Mouse (Mus musculus) midbrain, embryonic 13.5 days (tissue): ENCODE measurements around the gene Pik3ca. TPM values are rescaled to one million over a fixed set of nuclear protein-coding genes. Genes with fewer than 3 reads are reported as not detected.
"Not testable (repeated sequence)": the region's sequence is repeated elsewhere in the genome, so short reads cannot be mapped to it uniquely, and the experiment has no call there.

ENCODE experiments used
- ATAC-seq: fragments of 200-750 bp; cut with Nextera tagmentation; 2 replicates; pipeline ENCODE4 v1.8.0; 2017; ENCODE audit warnings: mild to moderate bottlenecking, moderate TSS enrichment, moderate library complexity
- H3K27ac ChIP-seq: fragments of 300-500 bp; sonication (generic); 2 replicates; pipeline ENCODE4 v1.5.1; 2015; ENCODE audit warnings: inconsistent platforms, mild to moderate bottlenecking, moderate library complexity
- H3K27me3 ChIP-seq: fragments of 300-500 bp; sonication (generic); 2 replicates; pipeline ENCODE4 v1.6.1; 2015; ENCODE audit warnings: mild to moderate bottlenecking, inconsistent platforms
- H3K36me3 ChIP-seq: fragments of 300-500 bp; sonication (generic); 2 replicates; pipeline ENCODE4 v1.6.1; 2015; ENCODE audit warnings: mild to moderate bottlenecking, inconsistent platforms
- H3K4me1 ChIP-seq: fragments of 300-500 bp; sonication (generic); replicated peaks from 2 replicates; pipeline ENCODE4 v1.6.1; 2015; ENCODE audit warnings: inconsistent platforms
- H3K4me2 ChIP-seq: fragments of 300-500 bp; sonication (generic); replicated peaks from 2 replicates; pipeline ENCODE4 v1.6.1; 2015; ENCODE audit warnings: moderate library complexity, mild to moderate bottlenecking, inconsistent platforms
- H3K4me3 ChIP-seq: fragments of 300-500 bp; sonication (generic); replicated peaks from 2 replicates; pipeline ENCODE4 v1.5.1; 2015; ENCODE audit warnings: mild to moderate bottlenecking, inconsistent platforms
- H3K9ac ChIP-seq: fragments of 300-500 bp; sonication (generic); replicated peaks from 2 replicates; pipeline ENCODE4 v1.6.1; 2015; ENCODE audit warnings: mild to moderate bottlenecking, inconsistent platforms
- H3K9me3 ChIP-seq: fragments of 300-500 bp; sonication (generic); 2 replicates; pipeline ENCODE4 v1.6.1; 2016; ENCODE audit warnings: mild to moderate bottlenecking, inconsistent platforms
- WGBS: fragments of 180-500 bp; shearing (Covaris S2); methylation state at CpG from one replicate; pipeline ENCODE4 v1.1.7; 2015; 5-methylcytosine and 5-hydroxymethylcytosine counted together
- polyA plus RNA-seq: library from polyadenylated mRNA; unstranded; fragments of >200 nt; fragmentation: Nextera tagmentation; extraction: Ambion mirVana; gene quantifications from 2 replicates; pipeline ENCODE4 v1.2.1, GENCODE M21; 2015

Pik3ca gene
- polyA plus RNA-seq, 1 experiment from 2014 or later: 14.6 TPM

GRCm38 (mm10) chr3:32429351-32429750 lies 31.9 kb downstream of the Pik3ca start:
- not testable (repeated sequence) for H3K27ac ChIP-seq, H3K4me3 ChIP-seq, H3K9me3 ChIP-seq, H3K4me2 ChIP-seq, ATAC-seq, H3K27me3 ChIP-seq, H3K9ac ChIP-seq, H3K36me3 ChIP-seq, H3K4me1 ChIP-seq

DNA sequence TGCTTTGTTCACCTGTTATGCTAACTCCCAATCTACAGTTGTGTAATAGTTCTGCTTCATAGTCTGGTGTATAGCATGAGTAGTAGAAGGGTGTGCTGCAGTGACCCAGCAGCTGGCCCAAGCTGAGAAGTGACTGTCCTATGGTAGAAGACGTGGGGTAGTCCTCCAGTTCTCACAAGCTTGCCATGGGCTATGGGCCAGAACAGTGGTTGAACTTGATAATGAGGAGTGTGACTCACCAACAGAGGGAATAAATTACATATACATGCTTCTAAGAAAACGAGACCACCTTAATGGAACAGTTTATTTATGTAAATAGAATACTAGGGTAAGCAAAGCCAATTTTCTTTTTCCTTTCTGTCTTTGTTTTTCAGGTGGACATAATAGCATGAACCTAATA lies 32.9 kb downstream of the Pik3ca start:
- Histone ChIP-seq H3K4me2 (no peak overlapping the region), H3K27me3 (no peaks in the 10 kb centered on the region), H3K4me3 (no peak overlapping the region), H3K9me3 (no peaks in the 10 kb centered on the region), H3K36me3 (no peaks in the 10 kb centered on the region; the same call in 1 of the 2 replicates), H3K27ac (no peak overlapping the region), H3K9ac (no peak overlapping the region), H3K4me1 (no peaks in the 10 kb centered on the region)
- 86% methylated on average over 2 of the region's 2 CpGs for WGBS
- no peak for ATAC-seq

- H3K4me3 ChIP-seq: no peak overlapping the region
- WGBS: 88% methylated on average over 2 of the region's 2 CpGs
- no peak overlapping the region for H3K9ac ChIP-seq
- H3K4me1 ChIP-seq: no peaks in the 10 kb centered on the region
- peaks cover 20% of the 10 kb centered on the region for H3K36me3 ChIP-seq
- H3K27ac ChIP-seq: no peak overlapping the region
- no peaks in the 10 kb centered on the region for H3K27me3 ChIP-seq
- ATAC-seq: no peak
- no peaks in the 10 kb centered on the region for H3K9me3 ChIP-seq
- H3K4me2 ChIP-seq: no peak overlapping the region
Measured at GRCm38 (mm10) chr3:32434016-32434415, 36.5 kb downstream of the Pik3ca start.

DNA sequence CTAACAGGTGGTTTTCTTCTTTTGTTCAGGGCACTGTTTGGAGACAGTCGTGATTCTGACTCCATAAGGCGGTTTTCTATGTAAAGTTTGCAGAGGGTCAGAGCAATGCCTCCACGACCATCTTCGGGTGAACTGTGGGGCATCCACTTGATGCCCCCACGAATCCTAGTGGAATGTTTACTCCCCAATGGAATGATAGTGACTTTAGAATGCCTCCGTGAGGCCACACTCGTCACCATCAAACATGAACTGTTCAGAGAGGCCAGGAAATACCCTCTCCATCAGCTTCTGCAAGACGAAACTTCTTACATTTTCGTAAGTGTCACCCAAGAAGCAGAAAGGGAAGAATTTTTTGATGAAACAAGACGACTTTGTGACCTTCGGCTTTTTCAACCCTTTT lies 38.6 kb downstream of the Pik3ca start:
- Histone ChIP-seq H3K4me2 (no peak overlapping the region), H3K4me1 (no peaks in the 10 kb centered on the region), H3K27ac (no peak overlapping the region), H3K9me3 (no peaks in the 10 kb centered on the region), H3K9ac (no peak overlapping the region), H3K36me3 (peaks cover 37% of the 10 kb centered on the region), H3K27me3 (no peaks in the 10 kb centered on the region), H3K4me3 (no peak overlapping the region)
- WGBS: 89% methylated on average over 11 of the region's 11 CpGs
- ATAC-seq: no peak

- H3K9me3 ChIP-seq: no peaks in the 10 kb centered on the region
- H3K36me3 ChIP-seq: peaks cover 47% of the 10 kb centered on the region
- no peak overlapping the region for H3K27ac ChIP-seq
- 93% methylated on average over 6 of the region's 6 CpGs for WGBS
- no peaks in the 10 kb centered on the region for H3K27me3 ChIP-seq
- no peak overlapping the region for H3K9ac ChIP-seq
- no peaks in the 10 kb centered on the region for H3K4me1 ChIP-seq
- no peak overlapping the region for H3K4me2 ChIP-seq
- ATAC-seq: no peak
- H3K4me3 ChIP-seq: no peak overlapping the region
Measured at GRCm38 (mm10) chr3:32437297-32437696, 39.8 kb downstream of the Pik3ca start.

GRCm38 (mm10) chr3:32437820-32438219 lies 40.3 kb downstream of the Pik3ca start:
- 95% methylated on average over 6 of the region's 6 CpGs for WGBS
- no peaks in the 10 kb centered on the region for H3K4me1 ChIP-seq
- no peak overlapping the region for H3K4me3 ChIP-seq
- H3K4me2 ChIP-seq: no peak overlapping the region
- no peak overlapping the region for H3K9ac ChIP-seq
- H3K27me3 ChIP-seq: no peaks in the 10 kb centered on the region
- H3K9me3 ChIP-seq: no peaks in the 10 kb centered on the region
- peaks cover 52% of the 10 kb centered on the region for H3K36me3 ChIP-seq
- no peak overlapping the region for H3K27ac ChIP-seq
- ATAC-seq: no peak

DNA sequence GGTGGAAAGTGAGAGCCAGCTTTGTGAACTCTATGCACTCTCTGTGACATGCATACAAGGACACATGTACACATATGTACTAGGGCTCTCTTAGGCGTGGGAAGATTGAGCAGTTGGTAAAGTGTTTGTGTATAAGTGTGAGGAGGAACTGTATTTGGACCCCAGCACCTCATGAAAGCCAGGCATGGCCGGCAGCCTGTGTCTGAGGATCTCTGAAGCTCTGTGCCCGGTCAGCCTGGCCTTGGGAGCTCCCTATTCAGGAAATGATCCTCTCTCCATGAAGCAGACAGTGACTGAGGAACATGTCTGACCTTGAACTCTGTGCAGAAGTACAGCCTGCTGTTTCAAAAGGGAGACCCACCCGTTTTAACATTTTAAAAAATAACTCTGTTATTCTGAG lies 41.2 kb downstream of the Pik3ca start:
- 91% methylated on average over 4 of the region's 4 CpGs for WGBS
- H3K4me3 ChIP-seq: no peak overlapping the region
- H3K27me3 ChIP-seq: no peaks in the 10 kb centered on the region
- H3K9me3 ChIP-seq: no peaks in the 10 kb centered on the region
- no peak overlapping the region for H3K4me2 ChIP-seq
- no peak for ATAC-seq
- H3K27ac ChIP-seq: no peak overlapping the region
- peaks cover 59% of the 10 kb centered on the region for H3K36me3 ChIP-seq
- H3K9ac ChIP-seq: no peak overlapping the region
- H3K4me1 ChIP-seq: no peaks in the 10 kb centered on the region

DNA sequence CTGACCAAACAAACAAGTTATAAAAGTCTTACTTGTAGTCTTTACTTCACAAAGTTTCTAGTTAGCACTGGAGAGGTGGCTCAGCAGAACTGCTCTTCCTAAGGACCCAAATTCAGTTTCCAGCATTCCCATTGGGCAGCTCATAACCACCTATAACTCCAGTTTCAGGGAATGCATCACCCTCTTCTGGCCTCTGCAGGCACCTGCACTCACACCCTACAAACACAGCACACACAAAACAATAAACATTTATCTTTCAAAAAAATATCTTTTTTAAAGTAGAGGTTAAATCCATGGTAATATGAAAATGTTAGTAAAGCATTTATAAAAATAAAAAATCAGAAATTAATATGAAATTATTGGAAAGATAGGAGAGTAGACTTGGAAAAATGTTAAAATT lies 44.2 kb downstream of the Pik3ca start:
- no peaks in the 10 kb centered on the region for H3K4me1 ChIP-seq
- H3K27me3 ChIP-seq: no peaks in the 10 kb centered on the region
- no peak overlapping the region for H3K9ac ChIP-seq
- H3K9me3 ChIP-seq: no peaks in the 10 kb centered on the region
- H3K27ac ChIP-seq: no peak overlapping the region
- no peak overlapping the region for H3K4me2 ChIP-seq
- H3K4me3 ChIP-seq: no peak overlapping the region
- peaks cover 73% of the 10 kb centered on the region for H3K36me3 ChIP-seq
- no peak for ATAC-seq

DNA sequence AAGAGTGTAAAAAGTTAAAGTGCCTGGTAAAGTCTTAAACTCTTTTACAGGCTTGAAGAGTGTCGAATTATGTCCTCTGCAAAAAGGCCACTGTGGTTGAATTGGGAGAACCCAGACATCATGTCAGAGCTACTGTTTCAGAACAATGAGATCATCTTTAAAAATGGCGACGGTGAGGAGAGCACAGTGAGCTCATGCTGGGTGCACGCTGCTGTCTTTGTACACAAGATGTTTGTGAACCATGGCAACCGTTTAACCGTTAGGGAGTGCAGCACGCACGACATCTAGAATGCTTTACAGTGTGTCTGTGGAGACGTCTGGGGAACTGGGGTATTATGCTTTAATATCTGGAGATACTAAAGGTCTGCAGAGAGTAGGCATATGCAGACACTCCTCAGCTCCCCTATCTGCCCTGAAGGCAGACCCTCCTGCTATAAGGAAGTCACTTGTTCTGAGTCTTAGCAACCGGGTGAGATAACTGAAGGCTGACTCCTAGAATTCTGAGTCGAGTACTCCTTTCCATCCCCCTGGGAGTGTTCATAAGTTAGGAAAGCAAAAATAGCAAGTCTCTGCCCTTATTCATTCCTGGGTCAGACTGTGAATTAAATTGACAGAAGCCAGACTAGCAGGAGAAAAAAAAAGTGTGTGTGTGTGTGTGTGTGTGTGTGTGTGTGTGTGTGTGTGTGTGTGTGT lies 57.0 kb downstream of the Pik3ca start:
- Histone ChIP-seq H3K4me2 (no peak overlapping the region), H3K4me1 (no peaks in the 10 kb centered on the region), H3K4me3 (no peak overlapping the region), H3K27ac (no peak overlapping the region), H3K27me3 (no peaks in the 10 kb centered on the region), H3K9me3 (no peaks in the 10 kb centered on the region), H3K9ac (no peak overlapping the region), H3K36me3 (peaks cover 74% of the 10 kb centered on the region)
- WGBS: 75% methylated on average over 11 of the region's 11 CpGs
- 0 out of 2 replicates have a peak, but pooled peaks have one; percentile 48 for ATAC-seq

GRCm38 (mm10) chr3:32459777-32460176 lies 62.3 kb downstream of the Pik3ca start:
- H3K4me2 ChIP-seq: no peak overlapping the region
- peaks cover 86% of the 10 kb centered on the region for H3K36me3 ChIP-seq
- H3K27me3 ChIP-seq: no peaks in the 10 kb centered on the region
- no peak overlapping the region for H3K27ac ChIP-seq
- no peak overlapping the region for H3K9ac ChIP-seq
- ATAC-seq: no peak
- H3K4me1 ChIP-seq: no peaks in the 10 kb centered on the region
- WGBS: 64% methylated on average over 4 of the region's 4 CpGs
- H3K9me3 ChIP-seq: no peaks in the 10 kb centered on the region
- no peak overlapping the region for H3K4me3 ChIP-seq

- Histone ChIP-seq H3K27ac (no peak overlapping the region), H3K4me2 (no peak overlapping the region), H3K4me1 (no peaks in the 10 kb centered on the region), H3K9ac (no peak overlapping the region), H3K4me3 (no peak overlapping the region), H3K9me3 (no peaks in the 10 kb centered on the region), H3K27me3 (no peaks in the 10 kb centered on the region), H3K36me3 (peaks cover 29% of the 10 kb centered on the region)
- WGBS: 92% methylated on average over 4 of the region's 4 CpGs
- ATAC-seq: no peak
Measured at GRCm38 (mm10) chr3:32467321-32467720, 69.8 kb downstream of the Pik3ca start.

DNA sequence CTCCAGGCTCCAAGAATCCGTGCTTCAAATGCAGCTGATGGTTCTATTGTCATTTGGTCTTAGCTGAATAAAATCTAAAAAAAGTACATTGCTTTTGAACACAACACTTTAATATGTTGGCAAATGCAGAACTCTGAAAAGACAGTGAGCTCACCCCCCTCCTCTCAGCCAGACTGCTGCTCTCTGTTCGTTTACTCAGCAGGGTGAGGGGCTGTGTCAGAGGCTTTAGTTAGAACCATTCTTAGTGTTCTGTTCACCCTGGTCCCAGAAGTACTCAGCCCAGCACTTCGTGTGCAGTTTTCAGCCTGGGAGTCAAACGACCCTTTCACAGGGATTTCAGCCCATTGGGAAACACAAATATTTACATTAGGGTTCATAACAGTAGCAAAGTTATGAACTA lies 70.9 kb downstream of the Pik3ca start:
- no peaks in the 10 kb centered on the region for H3K27me3 ChIP-seq
- H3K36me3 ChIP-seq: peaks cover 20% of the 10 kb centered on the region
- no peak overlapping the region for H3K4me2 ChIP-seq
- no peaks in the 10 kb centered on the region; the same call in 1 of the 2 replicates for H3K4me1 ChIP-seq
- H3K9me3 ChIP-seq: no peaks in the 10 kb centered on the region
- no peak overlapping the region for H3K27ac ChIP-seq
- ATAC-seq: no peak
- WGBS: 80% methylated on average over 4 of the region's 4 CpGs
- no peak overlapping the region for H3K4me3 ChIP-seq
- H3K9ac ChIP-seq: no peak overlapping the region

GRCm38 (mm10) chr3:32470449-32470848 lies 73.0 kb downstream of the Pik3ca start:
- H3K27ac ChIP-seq: no peak overlapping the region
- no peak overlapping the region for H3K4me3 ChIP-seq
- H3K9me3 ChIP-seq: no peaks in the 10 kb centered on the region
- H3K27me3 ChIP-seq: no peaks in the 10 kb centered on the region
- no peak overlapping the region for H3K9ac ChIP-seq
- no peaks in the 10 kb centered on the region; the same call in 1 of the 2 replicates for H3K4me1 ChIP-seq
- H3K36me3 ChIP-seq: peaks cover 11% of the 10 kb centered on the region; the same call in 1 of the 2 replicates
- no peak overlapping the region for H3K4me2 ChIP-seq
- ATAC-seq: no peak
- WGBS: 82% methylated on average over 7 of the region's 7 CpGs
